Mouse (Mus musculus) lung, adult 18-20 months (tissue): ENCODE measurements at regions not wholly inside any gene's neighbourhood (a gene's known extent, or its start where the extent isn't known, plus 50 kb on each side); places are given as distances from the start of the nearest gene placed in this dataset.

Source experiments
- DNase-seq, 2 experiments: peaks; one replicate each; pipeline ENCODE4 v3.0.0; 2022; ENCODE audit warnings: mixed read lengths in 2 of 2

- DNase-seq, result no peak
Measured at GRCm38 (mm10) chr19:21214253-21214652, 57.8 kb upstream of the Zfand5 start.

DNA sequence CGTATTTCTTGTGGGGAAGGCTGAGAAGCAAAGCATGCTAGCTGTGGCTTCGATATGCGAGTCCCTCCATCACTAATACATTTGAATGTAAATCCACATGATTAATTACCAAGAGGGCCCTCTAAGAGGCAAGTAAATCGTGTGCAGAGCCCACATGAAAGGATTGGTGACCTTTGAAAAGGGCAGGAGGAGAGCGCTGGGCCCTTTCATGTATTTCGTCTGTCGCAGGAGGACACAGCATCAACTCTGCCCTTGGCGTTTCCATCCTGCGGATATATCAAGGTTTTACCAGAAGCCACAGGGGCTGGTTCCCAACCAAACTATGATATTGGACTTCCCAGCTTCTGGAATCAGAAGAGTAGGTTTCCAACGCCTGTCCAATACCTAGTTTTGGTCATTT, 78.6 kb upstream of the Zfand5 start:
- no peak for DNase-seq

DNA sequence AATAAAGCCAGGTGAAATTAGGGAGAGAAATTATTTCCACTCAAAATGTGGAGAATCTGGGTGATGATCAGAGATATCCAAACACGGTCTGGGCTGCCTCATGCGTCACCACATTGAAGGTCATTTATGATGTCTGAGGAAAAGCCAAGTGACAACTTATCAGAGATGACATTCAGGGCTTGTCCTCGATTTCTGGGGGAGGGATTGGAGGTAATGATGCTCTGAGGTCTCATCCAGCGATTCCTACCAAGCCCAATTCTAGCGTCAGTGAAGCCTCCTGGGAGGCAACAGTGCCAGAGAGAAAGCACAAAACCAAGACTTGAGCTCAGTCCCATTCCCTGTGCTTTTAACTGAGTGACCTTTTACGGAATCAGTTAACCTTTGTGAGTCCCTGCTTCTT, 79.5 kb upstream of the Zfand5 start:
- no peak for DNase-seq

- no peak for DNase-seq
Measured at GRCm38 (mm10) chr19:21189216-21189615, 82.9 kb upstream of the Zfand5 start.

GRCm38 (mm10) chr19:21186656-21187055, 85.4 kb upstream of the Zfand5 start:
- no peak for DNase-seq

- DNase-seq, result no peak
Measured at GRCm38 (mm10) chr19:21186016-21186415, 86.1 kb upstream of the Zfand5 start.

GRCm38 (mm10) chr19:21183028-21183427, 89.0 kb upstream of the Zfand5 start:
- no peak for DNase-seq

DNA sequence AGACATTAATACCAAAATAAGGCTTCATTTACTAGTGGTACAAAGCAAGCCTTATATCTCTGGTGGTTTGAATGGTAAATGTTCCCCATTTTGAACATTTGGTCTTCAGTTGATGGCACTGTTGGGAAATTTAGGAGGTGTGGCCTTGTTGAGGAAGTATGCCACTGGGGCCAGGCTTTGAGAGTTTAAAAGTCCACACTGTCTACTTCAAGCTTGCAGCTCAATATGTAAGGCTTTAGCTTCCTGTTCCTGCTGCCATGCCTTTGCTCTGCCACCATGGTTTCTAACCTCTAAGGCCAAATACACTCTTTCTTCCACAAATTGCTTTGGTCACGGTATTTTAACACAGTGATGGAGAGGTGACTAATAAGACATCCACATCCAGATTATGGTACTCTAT, 92.2 kb upstream of the Zfand5 start:
- DNase-seq, result no peak

DNA sequence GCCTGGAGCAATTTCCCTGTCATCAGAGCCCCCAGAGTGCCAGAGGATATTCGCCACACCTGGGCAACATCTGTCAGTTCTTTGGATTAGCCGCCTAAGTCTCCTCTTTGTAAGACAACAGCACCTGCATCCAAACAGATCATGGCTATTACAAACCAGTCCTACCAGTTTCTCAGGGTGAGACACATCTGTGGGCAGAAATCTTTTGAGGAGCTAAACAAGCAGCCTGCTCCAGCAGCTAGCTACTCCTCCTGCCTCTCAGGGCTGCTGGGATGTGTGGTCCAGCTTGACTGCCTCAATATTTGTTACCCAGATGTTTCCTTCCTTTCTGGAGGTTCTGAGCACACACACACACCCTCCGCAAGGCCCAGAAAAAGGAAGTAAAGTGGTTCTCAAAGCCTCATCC, 96.6 kb upstream of the Zfand5 start:
- DNase-seq, result no peak

DNA sequence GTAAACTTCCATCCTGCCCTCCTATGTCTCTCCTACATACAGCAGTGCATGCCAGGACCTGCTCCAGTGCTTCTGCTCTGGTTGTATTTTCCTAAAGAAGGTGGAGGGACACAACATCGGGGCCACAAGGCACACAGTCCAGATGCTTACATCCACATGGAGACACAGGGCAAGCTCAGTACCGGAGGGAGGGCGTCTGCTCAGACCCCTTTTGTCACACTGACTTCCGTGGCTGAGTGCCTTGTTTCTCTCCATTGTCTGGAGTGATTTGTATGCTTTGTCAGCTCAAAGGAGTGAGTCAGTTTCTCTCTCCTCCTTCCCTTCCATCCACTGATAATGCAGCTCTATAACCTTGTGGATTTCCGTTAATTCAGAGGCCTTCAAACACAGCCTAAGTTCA, 97.4 kb upstream of the Zfand5 start:
- no peak for DNase-seq

DNA sequence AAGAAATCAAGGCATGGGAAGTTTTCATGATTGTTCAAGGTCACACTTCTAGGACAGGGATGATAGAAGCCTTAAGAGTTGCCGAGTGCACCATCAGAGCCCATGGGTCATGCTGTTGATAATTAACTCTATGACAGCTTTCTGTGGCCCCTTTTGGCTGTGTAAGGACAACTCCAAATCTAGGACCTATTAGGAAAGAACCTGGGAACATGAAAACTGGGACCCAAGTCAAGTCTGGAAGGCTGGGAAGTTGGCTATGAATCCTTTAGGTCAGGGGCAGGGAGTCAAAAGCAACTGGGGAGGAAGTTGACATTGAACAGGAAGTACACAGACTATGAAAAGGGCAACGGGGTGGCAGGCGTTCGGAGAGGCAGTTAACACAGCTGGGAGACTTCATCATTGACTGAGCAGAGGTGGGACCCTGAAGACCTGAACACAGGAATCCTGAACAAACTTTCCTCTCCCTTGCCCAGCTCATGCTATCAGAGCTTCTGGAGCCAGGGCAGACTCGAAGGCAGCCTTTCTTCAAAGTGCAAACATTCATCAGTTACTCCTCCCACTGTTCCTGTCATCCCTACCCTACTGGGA, 98.1 kb upstream of the Zfand5 start:
- no peak for DNase-seq

DNA sequence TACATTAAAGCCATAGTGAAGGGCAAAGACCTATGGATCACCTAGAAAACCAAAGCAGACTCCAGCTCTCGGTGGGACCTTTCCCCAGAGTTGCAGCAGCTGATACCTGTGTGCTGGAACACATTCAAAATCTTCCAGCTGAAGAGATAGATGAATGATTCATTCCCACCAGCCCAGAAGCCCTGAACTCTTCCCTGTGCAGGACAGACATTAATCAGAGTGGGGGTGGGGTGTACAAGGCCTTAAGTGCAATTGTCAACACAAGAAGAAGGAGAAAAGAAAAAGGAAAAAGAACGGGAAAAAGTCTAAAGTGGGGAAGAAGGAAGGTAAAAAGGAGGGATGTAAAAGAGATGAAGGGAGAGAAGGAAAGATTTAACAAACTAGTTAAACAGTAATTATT, 100.9 kb upstream of the Zfand5 start:
- no peak for DNase-seq

GRCm38 (mm10) chr19:21170785-21171184, 101.3 kb upstream of the Zfand5 start:
- no peak for DNase-seq

GRCm38 (mm10) chr19:21166939-21167338, 105.1 kb upstream of the Zfand5 start:
- no peak for DNase-seq

- no peak for DNase-seq
Measured at GRCm38 (mm10) chr19:21166465-21166860, 105.6 kb upstream of the Zfand5 start.

DNA sequence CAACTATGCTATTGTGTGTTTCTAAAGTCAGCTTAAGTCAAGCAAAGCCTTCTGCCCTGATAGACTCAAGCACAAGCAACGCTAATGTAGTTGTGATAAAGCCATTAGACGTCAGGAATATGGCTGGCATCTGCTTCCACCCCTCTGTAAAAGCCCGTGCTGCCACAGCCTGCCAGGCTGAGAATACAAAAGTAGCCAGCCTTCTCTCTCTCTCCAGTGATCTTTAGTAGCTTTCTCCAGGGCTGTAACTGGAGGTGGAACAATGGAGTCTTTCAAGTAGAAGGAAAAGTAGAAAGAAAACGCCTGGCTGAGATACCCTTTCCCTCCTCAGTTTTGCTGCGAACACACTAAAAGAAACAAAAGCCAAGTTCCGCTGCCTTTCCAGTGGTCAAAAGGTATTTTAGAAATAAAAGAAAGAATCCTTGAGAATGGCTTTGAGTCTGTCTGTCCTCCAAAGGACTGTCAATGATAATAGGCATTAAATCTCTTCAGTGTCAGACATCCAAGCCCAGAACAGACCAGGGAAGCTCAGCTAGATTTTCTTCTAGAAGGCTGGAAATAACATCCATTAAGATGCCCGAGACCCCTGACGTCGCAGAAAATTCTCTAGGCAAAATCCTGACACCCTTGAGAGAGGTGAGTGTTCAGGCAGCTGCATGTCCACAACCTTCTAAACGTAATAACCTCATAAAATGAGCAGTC, 106.2 kb upstream of the Zfand5 start:
- no peak for DNase-seq

- no peak for DNase-seq
Measured at GRCm38 (mm10) chr19:21163978-21164377, 108.1 kb upstream of the Zfand5 start.

DNA sequence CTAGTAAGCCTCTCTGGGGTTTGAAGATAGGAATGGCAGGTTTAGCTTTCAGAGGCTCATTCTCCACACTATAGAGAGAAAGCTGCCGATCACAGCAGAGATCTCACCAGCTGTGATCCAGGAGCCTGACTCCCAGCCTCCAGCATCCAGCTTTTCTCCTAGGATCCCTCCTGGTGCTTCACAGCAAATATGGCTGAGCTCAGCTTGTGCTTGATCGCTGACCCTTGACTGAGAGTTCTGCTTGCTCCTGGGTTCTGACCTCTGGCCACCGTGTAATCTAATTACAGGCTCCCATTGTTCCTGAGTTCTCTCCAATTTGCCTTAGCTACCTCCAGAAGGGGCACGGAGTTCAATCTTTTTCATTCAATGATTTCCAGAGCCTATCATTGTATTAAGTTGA, 111.1 kb upstream of the Zfand5 start:
- DNase-seq, result no peak

GRCm38 (mm10) chr19:21159189-21160137, 112.6 kb upstream of the Zfand5 start:
- DNase-seq, result no peak

- DNase-seq, result no peak
Measured at GRCm38 (mm10) chr19:21154162-21154561, 117.9 kb upstream of the Zfand5 start.

DNA sequence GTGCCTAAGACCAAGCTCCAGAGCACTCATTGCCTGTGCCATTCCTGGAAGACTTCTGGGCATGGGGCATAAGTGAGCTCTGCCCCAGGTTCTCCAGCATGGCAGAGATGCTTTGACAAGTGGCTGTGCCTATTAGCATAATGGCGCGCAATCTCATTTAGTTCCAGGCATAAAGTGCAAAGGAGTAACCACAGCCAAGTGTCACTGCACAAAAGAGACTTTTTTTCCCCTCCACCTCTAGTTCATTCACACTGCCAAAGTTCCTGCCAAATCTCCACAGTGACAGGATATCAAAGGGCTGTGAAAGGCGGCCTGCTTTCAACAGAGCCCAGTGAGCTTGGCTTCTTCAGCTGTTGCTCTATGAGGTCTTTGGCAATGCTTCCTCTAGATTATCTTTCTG, 120.1 kb upstream of the Zfand5 start:
- no peak for DNase-seq

DNA sequence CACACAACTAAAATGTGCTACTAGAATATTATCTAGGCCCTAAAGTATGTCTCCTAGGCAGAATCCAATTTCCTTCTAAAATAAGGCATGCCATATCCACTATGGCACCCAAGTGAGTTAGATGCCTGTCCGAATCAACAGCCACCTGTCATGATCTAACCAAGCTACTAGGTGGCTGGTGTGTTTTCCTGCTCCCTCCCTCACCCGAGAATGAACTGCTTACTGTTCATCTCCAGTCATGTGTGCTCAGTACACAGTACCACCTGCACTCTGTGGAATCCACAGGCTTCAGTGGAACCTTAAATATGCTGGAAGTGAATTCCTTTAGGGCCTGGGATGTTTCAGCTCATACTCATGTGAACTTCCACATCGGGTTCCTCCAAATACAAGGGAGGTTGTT, 121.2 kb upstream of the Zfand5 start:
- DNase-seq, result no peak

DNA sequence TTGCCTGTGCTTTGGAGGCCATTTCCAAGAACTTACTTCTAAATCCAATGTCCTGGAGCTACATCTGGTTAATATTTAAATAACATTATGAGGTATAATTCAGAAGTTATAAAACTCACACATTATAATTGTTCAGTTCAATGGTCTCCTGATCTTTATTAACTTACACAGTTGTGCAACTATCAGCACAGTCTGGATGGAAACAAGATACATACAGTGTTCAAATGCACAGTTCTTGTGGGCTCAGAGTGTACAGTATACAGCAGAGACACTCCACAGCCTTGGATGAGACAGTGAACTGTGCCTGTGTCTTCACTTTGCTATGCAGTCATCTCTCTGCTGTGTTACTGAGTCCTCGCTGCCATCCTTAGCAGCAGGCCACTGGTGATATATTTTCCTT, 121.8 kb upstream of the Zfand5 start:
- DNase-seq, result no peak

- no peak for DNase-seq
Measured at GRCm38 (mm10) chr19:21146860-21147390, 125.2 kb upstream of the Zfand5 start.
